Mouse (Mus musculus) kidney, adult 8-10 months (tissue): ENCODE results near the gene Micall2.
"Not testable (repeated sequence)": the region's sequence is repeated elsewhere in the genome, so short reads cannot be mapped to it uniquely, and the experiment has no call there.

Experiments used
- DNase-seq, 2 experiments: peaks; one replicate each; pipeline ENCODE4 v3.0.0; 2022

The Micall2 gene

DNA sequence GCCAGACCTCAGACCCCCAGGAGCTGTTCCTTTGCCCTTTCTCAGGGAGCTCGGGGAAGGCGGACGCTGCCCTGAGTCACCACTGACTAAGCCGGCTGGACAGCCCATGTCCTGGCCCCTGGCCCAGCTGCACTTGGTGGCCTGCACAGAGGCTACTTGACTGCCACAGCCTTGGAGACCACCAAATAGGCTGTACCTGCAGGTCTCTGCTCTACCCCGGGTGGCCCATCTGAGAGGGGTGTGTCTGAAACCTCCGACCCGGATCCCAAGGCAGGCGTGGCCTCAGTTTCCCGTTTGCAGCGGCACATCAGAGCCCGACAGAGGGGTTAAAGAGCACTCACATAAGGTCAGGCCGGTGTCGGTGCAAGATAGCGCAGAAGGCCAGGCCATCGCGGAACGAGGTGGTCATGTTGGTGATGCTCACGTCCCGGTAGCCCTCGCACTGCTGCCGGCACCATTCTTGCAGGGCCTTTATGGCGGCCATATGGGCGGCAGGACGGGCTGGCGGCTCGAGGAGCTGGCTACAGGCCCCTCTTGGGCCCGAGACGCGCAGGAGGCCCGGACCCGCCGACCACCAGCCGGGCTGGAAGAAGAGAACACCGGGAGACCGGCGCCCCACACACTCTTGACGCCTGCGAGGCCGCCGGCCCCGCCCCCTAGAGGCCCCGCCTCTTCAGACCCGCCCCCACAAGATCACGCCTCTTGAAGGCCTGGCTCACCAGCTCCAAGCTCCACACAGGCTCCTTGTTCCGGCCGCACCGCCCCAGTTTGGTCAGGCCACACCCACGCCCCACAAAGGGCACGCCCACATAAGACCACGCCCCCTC is at the start of gene Micall2:
TSS of gene Micall2 (minus strand) at position 660 of the 827 bp plus-strand sequence.
- DNase-seq: peak; percentile 97 to 98

DNA sequence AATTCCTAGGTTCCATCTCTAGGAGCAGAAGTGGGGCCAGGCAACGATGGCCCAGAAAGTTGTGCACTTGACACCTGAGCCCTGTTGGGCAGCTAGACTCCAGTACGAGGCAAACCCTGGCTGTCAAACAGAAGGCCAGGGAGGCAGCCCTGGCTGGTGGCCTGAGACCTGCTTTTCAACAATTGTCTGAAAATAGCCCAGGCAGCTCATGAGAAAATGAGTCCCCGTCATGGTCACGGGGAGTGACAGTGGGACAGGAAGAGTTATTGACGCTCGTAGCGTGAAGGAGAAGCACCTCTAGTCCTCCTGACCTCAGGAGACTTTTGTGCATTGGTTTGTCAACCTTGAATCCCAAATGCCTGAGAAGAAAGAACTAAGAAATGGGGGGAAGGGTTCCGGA is 45.3 kb upstream of the Micall2 start:
- DNase-seq: no peak

DNA sequence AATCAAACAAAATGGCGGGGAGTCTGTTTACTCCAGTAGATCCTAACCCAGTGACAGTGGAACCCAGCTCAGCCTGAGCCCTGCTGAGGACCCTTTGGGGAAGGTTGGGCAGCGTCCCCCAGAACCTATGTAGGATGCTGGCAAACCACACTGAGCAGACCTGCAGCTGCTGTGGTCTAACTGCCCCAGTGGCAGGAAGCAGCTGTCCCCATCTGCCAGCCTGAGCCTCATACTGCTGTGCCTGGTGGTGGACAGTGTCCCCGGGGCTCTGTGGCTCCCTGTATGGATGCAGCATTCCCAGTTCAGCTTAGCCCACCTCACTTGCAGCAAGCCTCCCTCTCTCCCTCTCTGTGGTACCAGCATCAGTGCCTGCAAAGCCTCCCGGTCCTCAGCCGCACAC is 40.8 kb upstream of the Micall2 start:
- no peak for DNase-seq

DNA sequence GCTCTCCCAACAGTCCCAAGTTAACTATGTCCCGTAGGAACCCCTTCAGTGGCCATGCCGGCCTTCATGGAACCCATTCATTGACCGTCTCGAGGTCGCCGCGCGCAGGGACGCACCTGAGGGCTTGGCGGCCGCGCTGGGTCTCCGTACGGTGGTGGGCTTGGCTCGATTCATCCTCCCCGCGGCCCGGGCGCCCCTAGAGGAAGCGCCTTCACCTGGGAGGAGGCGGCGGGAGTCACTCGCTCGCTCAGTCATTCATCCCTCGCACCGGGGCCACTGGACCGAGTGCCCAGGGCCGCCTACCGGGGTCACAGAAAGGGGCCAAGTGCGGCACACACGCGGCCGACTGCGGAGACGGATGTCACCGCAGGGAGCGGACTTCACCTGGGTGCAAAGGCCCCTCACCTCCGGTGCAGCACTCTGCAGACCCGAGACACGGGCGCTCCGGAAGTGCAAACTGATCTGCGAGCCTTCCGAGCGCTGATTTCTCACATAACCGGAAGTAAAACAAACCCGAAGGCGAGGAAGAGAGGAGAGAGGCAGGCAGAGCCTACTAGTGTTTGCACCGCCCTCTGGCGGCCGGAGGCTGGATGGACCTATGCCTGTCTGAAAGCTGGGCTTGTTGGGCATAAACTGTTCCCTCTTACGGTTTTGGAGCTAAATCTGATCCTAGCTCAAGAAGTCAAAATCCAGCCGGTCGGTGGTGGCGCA is 39.2 kb upstream of the Micall2 start, which contains the start of gene Ints1:
TSS of gene Ints1 (minus strand) at position 459 of the 711 bp plus-strand sequence.
- DNase-seq: peak; percentile 95 to 97

DNA sequence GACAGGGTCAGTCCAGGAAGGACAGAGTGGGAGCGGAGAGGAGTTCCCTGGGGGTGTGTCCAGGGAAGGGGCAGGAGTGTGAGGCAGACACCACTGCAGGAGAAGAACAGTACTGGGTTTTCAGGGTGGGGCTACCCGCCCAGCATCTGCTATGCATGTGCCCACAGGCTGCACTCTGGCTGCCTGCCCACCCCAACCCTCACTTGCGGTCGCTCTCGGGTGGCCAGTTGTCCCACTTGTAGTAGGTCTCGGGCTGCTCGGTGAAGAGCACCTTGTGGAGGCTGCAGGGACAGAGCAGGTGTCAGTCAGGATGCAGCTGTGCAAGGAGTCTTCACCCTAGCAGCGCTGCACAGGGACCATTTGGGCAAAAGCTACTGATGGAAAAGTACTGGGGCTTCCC is 32.1 kb upstream of the Micall2 start:
- no peak for DNase-seq

DNA sequence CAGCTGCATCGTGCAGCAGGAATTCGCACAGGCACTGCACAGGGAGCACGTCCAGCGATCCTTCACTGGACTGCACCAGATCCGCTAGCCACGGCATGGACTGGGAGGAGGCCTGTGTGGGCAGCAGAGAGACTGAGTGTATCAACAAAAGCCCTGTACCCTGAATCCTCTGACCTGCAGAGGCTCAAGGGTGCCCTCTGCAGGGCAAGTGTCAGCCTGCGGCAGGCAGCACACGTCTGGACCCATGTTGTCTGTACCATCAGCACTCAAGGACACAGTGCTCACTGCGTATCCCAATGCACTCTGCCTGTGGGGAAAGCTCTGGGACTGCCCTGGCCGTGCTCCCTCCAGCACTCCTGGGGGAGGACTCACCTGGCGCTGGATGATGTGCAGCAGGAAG is 28.2 kb upstream of the Micall2 start:
- DNase-seq: peak in 1 of 2 experiments; percentile 30

DNA sequence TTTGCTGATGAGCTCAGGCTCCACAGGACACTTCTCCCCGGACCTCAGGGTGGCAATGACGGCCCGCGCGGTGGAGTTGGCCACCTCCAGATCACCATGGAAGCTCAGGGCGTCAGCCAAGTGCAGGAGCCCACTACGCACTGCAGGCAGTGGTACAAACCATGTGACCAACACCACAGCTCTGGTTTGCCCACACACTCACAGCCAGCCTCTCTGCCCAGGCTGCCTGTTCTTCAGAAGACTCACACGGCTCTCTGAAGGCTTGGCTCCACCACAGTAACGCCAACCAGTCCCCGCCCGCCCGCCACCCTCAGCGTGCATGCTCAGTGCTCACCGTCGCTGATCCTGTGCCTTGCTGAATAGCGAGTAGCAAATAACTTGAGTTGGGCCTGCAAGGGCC is 22.0 kb upstream of the Micall2 start:
- no peak for DNase-seq

DNA sequence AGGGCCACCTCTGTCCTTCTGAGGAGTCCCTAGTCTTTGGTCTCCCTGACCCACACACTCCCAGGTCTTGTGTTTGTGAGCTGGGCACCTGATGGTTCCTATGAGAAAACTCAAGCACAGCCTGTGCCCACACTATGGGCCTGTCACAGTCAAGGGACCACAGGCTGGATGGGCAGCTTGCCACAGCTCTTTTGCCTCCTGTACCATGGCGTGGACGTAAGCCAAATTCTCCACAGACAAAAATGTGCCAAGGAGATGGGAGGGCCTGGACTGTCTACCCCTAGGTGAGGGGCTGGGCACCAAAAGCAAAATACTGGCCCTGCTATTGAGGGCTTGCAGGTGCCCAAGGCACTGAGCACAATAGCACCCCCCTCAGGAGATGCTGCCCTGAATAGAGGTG is 20.4 kb upstream of the Micall2 start:
- no peak for DNase-seq

DNA sequence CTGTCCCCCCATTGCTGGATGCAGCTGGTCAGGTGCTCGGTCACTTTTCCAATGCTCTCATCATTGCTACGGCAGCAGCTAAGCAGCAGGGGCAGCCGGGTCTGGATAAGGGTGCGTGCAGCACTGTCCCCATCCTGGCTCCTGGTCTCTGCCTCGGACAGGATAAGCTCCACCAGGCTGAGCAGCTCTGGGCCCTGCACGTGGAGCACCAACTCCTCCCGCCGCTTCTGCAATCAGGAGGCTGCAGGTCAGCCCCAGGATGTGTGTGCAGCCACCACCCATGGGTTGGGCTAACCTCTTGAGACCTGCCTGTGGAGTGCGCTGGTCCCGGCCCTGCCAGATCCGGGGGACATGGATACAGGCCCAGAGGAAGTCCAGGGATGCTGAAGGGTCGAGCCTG is 20.0 kb upstream of the Micall2 start:
- DNase-seq: no peak

DNA sequence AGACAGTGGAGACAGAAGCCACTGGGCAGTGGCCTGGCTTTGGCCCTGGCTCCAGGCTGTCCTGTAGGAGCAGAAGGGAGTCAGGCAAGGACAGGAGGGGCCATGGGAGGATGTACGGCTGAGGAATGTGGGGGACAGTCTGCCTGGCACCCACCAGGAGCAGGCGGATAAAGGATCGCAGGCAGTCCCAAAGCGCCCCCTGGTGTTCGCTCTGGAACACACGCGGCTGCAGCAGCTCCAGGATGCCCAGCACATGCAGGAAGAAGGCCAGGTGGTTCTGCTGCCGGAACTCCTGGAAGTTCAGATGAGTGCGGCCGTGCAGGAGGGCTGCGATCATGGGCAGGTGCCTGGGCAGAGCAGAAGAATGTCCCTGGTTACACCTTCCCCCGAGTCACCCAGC is 18.6 kb upstream of the Micall2 start:
- peak in 1 of 2 experiments; percentile 44 for DNase-seq

DNA sequence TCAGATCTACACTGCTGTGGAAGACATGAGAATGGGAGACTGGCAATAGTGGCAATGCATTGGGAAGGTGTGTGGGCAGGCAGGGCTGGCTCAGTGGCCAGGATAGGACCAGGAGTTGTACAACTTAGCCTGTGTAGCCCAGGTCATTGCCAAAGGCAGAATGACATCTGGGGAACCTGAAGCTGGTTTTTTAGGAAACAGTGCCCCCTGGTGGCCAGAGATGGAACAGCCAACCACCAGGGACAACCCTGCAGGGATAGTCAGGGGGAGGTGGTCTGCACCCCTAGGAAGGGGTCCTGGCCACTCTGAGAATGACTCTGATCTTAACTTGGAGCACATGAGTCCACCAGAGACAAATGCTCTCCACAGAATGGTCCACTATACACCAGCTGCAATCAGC is 14.4 kb upstream of the Micall2 start:
- peak in 1 of 2 experiments; percentile 61 for DNase-seq

DNA sequence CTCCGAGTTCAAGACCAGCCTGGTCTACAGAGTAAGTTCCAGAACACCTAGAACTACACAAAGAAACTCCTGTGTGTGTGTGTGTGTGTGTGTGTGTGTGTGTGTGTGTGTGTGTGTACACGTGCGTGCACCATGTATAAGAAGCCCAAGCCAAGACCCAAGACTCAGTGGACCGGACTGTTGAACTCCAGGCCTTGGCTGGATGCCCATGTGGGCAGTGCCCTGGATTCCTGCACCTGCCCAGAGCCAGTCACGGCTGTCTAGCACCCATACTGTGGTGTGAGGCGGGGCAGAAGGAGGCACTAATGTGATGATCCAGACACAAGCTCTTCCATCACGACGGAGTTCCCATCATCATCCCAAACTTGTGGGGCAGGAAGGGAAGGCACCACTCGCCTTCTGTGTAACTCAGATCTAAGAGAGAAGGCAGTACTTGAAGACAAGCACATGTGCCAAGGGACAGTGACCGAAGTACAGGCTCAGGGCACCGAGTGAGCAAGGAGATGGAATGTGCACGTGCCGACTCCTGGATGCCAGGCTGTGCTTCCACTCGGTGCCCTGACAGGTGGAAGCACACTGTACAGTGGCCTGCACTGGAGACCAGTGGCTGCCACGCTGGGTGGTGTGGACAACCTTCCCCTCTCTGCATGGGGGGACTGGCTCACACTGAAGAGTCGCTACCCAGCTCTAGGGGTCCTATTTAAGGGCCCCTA is 13.4 kb upstream of the Micall2 start:
- peak; percentile 89 to 91 for DNase-seq

DNA sequence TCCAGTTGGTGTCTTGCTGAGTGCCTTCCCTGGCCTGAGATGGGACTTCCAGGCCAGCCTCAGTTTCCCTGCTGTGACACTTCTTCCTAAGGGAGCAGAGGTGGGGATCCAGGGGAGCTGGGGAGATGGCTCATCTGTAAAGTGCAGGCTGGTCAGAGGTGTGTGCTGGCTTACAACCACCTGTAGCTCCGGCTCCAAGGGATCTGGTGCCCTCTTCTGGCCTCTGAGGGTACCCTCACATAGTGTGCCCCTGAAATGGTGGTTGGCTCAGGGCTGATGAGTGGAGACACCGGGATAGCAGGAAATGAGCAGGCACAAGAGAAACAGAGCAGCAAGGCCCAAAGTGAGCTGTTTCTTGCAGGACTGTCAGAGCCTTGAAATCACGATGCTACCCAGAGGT is 9.6 kb upstream of the Micall2 start:
- DNase-seq: peak; percentile 61 to 84

DNA sequence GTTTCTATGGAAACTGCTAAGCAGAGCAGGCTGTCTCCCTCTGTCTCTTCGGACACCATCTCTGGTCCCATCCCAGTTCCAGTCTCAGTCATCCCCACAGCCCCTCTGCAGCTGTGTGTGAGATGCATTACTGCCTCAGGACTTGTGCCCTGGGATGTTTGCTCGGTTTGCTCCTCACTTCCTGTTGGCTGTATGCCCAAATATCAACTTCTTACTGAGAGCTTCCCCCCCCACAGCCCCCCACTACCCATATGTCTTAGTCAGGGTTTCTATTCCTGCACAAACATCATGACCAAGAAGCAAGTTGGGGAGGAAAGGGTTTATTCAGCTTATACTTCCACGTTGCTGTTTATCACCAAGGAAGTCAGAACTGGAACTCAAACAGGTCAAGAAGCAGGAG is 6.5 kb upstream of the Micall2 start:
- not testable (repeated sequence) for DNase-seq

DNA sequence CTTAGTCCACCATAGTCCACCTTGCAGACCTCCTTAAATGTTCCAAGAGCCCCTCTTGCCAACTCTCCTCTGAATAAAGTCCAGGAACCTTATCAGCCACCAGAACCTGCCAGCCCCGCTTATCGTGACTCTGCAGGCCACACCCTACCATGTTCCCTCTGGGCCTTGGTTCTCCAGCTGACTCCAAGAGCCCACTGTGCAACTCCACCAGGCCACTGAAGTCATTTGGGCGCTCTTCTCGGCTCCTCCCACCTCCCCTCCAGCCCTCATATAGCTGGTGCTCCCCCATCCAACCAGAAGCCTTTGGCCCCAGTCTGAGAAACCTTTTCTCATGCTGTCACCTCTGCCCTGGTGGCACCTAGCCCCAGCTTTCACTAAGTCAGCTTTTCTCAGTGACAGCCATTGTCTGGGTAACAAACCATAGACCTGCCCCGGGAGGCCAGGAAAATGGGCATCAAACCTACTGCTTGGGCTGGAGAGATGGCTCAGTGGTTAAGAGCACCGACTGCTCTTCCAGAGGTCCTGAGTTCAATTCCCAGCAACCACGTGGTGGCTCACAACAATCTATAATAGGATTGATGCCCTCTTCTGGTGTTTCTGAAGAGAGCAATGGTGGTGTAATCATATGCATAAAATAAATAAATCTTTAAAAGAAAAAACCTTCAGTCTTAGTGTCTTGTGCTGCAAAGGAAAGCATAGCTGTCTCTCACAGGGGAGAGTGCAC is 2.6 kb upstream of the Micall2 start:
- no peak for DNase-seq

DNA sequence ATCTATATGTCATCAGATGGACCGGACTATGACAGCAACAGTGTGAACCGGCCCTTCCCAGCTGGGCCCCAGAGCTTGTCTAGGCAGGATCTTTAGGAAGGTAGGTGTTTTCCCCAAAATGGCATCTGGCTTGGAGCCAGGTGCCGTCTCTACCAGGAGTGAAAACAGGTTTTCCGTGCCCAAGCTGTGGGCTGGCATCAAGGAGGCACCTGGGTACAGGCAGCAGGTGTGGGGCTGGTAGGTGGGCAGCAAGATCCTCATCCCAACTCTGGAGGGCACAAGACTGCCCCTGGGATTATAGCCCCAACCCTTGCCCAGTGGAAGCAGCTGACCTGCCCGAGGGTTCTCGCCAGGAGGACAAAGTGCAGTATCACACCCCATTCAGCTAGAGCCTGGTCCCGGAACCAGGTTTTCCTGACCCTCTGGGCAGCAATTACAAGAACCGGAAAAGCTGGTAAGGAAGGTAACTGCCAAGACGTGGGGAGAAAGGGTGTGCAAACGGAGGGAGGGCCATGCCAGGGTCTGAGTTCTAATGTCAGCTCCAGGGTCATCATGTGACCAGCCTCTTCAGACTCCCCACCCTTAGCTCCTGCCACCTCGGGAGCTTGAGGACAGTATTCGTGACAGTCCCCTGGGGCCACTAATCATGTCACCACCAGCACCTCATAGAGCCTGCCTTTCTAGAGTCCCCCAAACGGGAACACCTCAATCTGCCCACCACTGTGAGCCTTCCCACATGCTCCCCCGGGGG is 1.9 kb upstream of the Micall2 start:
- peak; percentile 81 to 83 for DNase-seq

DNA sequence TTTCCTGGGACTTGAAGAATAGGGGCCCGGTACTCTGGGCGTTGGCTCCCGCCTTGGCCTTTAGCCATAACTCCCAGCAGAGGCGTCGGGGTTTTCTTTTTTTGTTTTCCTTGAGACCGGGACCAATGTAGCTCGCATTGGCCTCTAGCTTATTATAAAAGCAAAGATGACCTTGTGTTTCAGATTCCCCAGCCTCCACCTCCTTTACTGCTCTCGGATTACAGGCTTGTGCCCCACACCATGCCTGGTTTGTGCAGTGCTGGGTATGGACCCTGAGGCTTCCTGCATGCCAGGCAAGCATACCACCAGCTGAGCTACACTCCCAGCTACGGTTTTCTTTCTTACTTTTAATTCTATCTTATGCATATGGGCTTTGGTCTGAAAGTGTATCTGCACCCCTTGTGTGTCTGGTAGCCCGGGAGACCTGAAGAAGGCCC is 386 bp upstream of the Micall2 start:
- no peak for DNase-seq

DNA sequence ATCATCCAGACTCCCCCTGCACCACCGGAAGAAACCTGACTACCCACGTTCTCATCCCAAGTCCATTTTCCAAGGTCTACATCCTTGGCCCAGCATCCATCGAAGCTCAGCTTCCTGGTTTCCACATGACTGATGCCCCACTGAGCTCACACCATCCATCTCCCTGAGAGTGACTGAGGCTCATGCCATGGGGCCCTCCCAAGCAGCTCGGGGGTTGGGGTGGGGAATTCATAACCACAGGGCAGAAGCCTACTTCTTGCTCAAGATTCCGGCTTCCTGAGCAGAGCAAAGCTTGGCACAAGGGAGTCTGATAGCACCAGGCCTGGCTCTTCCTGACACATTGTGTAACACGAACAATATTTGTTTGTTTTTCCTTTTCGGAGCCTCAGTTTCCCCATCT is 1.4 kb downstream of the Micall2 start:
- no peak for DNase-seq

DNA sequence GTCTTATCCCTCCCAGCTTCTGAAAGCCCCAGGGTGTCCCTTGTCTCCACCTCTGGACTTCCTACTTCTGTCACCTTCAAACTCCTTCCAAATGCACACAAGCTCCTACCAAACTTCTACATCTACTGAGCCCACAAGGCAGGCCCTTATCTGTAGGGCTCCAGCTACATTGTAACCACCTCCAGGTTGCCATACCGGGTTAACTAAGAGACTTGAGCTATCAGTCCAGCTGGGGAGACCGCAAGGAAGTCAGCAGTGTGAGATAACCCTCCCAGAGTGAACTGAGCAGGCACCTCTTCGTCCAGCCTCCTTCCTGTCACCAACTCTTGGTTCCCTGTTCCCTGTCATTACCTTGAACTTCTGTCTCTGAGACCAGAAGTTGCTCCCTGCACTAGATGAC is 2.1 kb downstream of the Micall2 start:
- no peak for DNase-seq

DNA sequence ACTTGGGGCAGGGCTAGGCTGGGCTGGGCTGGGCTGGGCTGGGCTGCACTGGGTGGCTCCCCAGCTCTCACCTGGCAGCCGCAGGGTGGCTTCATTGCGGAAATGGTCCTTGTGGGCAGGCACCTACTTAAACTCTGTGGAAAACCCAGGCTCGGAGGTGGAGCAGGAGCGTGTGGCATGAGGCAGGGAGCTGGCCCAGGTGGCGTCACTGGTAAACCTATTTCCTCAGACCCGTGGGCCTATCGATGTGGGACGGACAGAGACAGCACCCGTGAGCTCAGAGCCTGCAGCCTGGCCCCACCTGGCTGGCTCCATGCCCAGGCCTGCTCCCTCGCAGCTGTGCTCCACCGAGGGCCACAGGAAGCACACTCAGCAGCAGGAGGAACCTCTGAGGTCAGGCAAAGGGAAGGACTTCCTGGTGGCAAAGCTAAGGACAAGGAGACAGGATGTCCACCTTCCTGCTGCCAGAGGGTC is 3.5 kb downstream of the Micall2 start:
- DNase-seq: peak; percentile 65

DNA sequence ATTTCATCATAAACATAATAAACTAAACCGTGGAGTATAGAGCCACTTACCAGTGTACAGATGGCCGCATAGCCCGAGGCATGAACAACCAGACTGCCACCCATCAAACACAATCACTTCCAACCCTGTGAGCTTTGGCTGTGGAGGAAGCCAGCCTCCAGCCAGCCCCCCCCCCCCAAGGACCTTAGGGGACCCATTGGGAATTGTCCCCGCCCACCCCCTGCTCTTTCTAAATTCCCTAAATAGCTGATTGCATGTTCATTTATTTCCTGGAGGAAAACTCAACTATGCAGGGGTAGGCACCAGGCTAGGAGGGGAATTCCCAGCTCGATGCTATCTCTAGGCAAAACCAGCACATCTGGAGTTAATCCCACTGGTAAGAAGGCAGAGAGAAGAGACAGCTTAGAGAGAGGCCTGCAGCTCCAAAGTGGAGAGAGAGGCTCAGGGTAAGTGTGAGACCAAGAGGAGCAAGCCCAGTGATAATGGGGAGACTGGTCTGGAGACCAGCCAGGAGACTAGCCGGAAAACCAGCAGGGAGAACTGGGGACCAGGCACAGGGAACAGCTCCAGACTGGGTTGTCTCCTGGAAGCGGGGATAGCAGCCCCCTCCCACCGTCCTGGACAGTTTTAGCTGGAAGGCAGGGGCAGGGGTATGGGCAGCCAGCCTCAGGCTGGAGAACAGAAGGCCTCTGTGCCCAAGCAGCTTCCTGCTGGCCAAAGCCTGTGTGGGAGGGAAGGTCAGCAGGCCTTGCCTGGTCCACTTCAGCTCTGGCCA is 5.2 kb downstream of the Micall2 start:
- DNase-seq: no peak
